Mouse (Mus musculus) hindbrain, postnatal 0 days (tissue): ENCODE results near the gene Plagl2. TPM values are rescaled to one million over a fixed set of nuclear protein-coding genes. Genes with fewer than 3 reads are reported as not detected.

Source experiments
- ATAC-seq: fragments of 200-750 bp; cut with Nextera tagmentation; 2 replicates; pipeline ENCODE4 v1.8.0; 2017; ENCODE audit warnings: mild to moderate bottlenecking, moderate TSS enrichment, moderate library complexity
- DNase-seq: peaks from one replicate; pipeline ENCODE4 v3.0.0-alpha.2; 2015; ENCODE audit warnings: low spot score
- H3K27ac ChIP-seq: fragments of 300-500 bp; sonication (generic); 2 replicates; pipeline ENCODE4 v1.5.1; 2014; ENCODE audit warnings: mild to moderate bottlenecking
- H3K27me3 ChIP-seq: fragments of 300-500 bp; sonication (generic); 2 replicates; pipeline ENCODE4 v1.6.1; 2014; ENCODE audit warnings: low read length, mixed read lengths; ENCODE audit not compliant: insufficient read depth
- H3K36me3 ChIP-seq: fragments of 300-500 bp; sonication (generic); 2 replicates; pipeline ENCODE4 v1.6.1; 2014; ENCODE audit warnings: low read length, mixed read lengths; ENCODE audit not compliant: insufficient read depth
- H3K4me1 ChIP-seq: fragments of 300-500 bp; sonication (generic); 2 replicates; pipeline ENCODE4 v1.6.1; 2014; ENCODE audit warnings: antibody characterized with exemption, low read length, mixed read lengths; ENCODE audit not compliant: insufficient read depth
- H3K4me2 ChIP-seq: fragments of 300-500 bp; sonication (generic); 2 replicates; pipeline ENCODE4 v1.6.1; 2014; ENCODE audit warnings: low read depth, mild to moderate bottlenecking, low read length, moderate library complexity, mixed read lengths
- H3K4me3 ChIP-seq: fragments of 300-500 bp; sonication (generic); 2 replicates; pipeline ENCODE4 v1.5.1; 2014; ENCODE audit warnings: low read length
- H3K9ac ChIP-seq: fragments of 300-500 bp; sonication (generic); replicated peaks from 2 replicates; pipeline ENCODE4 v1.6.1; 2014; ENCODE audit warnings: mild to moderate bottlenecking, low read length, moderate library complexity, mixed read lengths
- H3K9me3 ChIP-seq: fragments of 300-500 bp; sonication (generic); 2 replicates; pipeline ENCODE4 v1.6.1; 2016; ENCODE audit warnings: low read length, mixed read lengths
- CTCF ChIP-seq: IDR thresholded peaks from 2 replicates; pipeline ENCODE4 v1.5.1; 2016; ENCODE audit warnings: antibody characterized with exemption, control low read depth, low read depth
- WGBS: fragments of 180-500 bp; shearing (Covaris S2); extraction: QIAGEN DNeasy Blood & Tissue Kit; methylation state at CpG from one replicate; pipeline ENCODE4 v1.1.7; 2014; 5-methylcytosine and 5-hydroxymethylcytosine counted together
- polyA plus RNA-seq: library from polyadenylated mRNA; unstranded; fragments of >200 nt; fragmentation: Nextera tagmentation; extraction: Ambion mirVana; gene quantifications from 2 replicates; pipeline ENCODE4 v1.2.1, GENCODE M21; 2015
- total RNA-seq: library from RNA; depleted of rRNA; stranded (reverse); fragments of >200 nt; gene quantifications from 2 replicates; pipeline ENCODE4 v1.2.3, GENCODE M21; 2014

The Plagl2 gene
- total and polyA plus RNA-seq, 2 experiments from 2014 or later = 2.4 to 5.0 TPM

GRCm38 (mm10) chr2:153214771-153215259, 26.4 kb downstream of the Plagl2 start:
- Histone ChIP-seq H3K4me2 (no peak overlapping the region), H3K27ac (no peak overlapping the region), H3K9ac (no peak overlapping the region), H3K9me3 (no peaks in the 10 kb centered on the region), H3K4me3 (no peak overlapping the region), H3K4me1 (no peaks in the 10 kb centered on the region), H3K27me3 (no peaks in the 10 kb centered on the region), H3K36me3 (peaks cover 5% of the 10 kb centered on the region)
- ATAC-seq (no peak), DNase-seq (no peak)
- TF ChIP-seq CTCF = no peak
- WGBS = 79% methylated on average over 6 of the region's 6 CpGs

GRCm38 (mm10) chr2:153213351-153213750, 27.9 kb downstream of the Plagl2 start:
- no peaks in the 10 kb centered on the region for H3K4me1 ChIP-seq
- H3K27ac ChIP-seq = no peak overlapping the region
- no peak for TF ChIP-seq CTCF
- DNase-seq (no peak), ATAC-seq (no peak)
- no peak overlapping the region for H3K4me3 ChIP-seq
- H3K27me3 ChIP-seq = no peaks in the 10 kb centered on the region
- peaks cover 18% of the 10 kb centered on the region for H3K36me3 ChIP-seq
- no peak overlapping the region for H3K9ac ChIP-seq
- WGBS = 93% methylated on average over 4 of the region's 4 CpGs
- no peaks in the 10 kb centered on the region for H3K9me3 ChIP-seq
- no peak overlapping the region for H3K4me2 ChIP-seq

- H3K27me3 ChIP-seq = no peaks in the 10 kb centered on the region
- no peaks in the 10 kb centered on the region for H3K9me3 ChIP-seq
- H3K9ac ChIP-seq = no peak overlapping the region
- no peak for DNase-seq
- TF ChIP-seq CTCF = no peak
- peaks cover 33% of the 10 kb centered on the region for H3K36me3 ChIP-seq
- no peak overlapping the region for H3K4me2 ChIP-seq
- H3K27ac ChIP-seq = no peak overlapping the region
- no peak overlapping the region for H3K4me3 ChIP-seq
- no peak for ATAC-seq
- H3K4me1 ChIP-seq = no peaks in the 10 kb centered on the region
- 94% methylated on average over 5 of the region's 5 CpGs for WGBS
These were observed 29.8 kb downstream of the Plagl2 start for GRCm38 (mm10) chr2:153211451-153211850.

- H3K27ac ChIP-seq = no peak overlapping the region
- no peaks in the 10 kb centered on the region for H3K9me3 ChIP-seq
- no peaks in the 10 kb centered on the region for H3K27me3 ChIP-seq
- no peak overlapping the region for H3K4me3 ChIP-seq
- DNase-seq (no peak), ATAC-seq (no peak)
- no peak overlapping the region for H3K9ac ChIP-seq
- H3K4me2 ChIP-seq = no peak overlapping the region
- peaks cover 51% of the 10 kb centered on the region for H3K36me3 ChIP-seq
- no peak for TF ChIP-seq CTCF
- WGBS = 80% methylated on average over 5 of the region's 5 CpGs
- no peaks in the 10 kb centered on the region for H3K4me1 ChIP-seq
These were observed 31.9 kb downstream of the Plagl2 start for GRCm38 (mm10) chr2:153209286-153209685.

GRCm38 (mm10) chr2:153208149-153208548, 33.1 kb downstream of the Plagl2 start:
- ATAC-seq (no peak), DNase-seq (no peak)
- Histone ChIP-seq H3K36me3 (peaks cover 51% of the 10 kb centered on the region), H3K27ac (no peak overlapping the region), H3K4me2 (no peak overlapping the region), H3K4me1 (no peaks in the 10 kb centered on the region), H3K27me3 (no peaks in the 10 kb centered on the region), H3K9me3 (no peaks in the 10 kb centered on the region), H3K9ac (no peak overlapping the region), H3K4me3 (no peak overlapping the region)
- no peak for TF ChIP-seq CTCF
- 100% methylated on average over 2 of the region's 2 CpGs for WGBS

- no peak for DNase-seq
- no peak overlapping the region for H3K4me3 ChIP-seq
- H3K9ac ChIP-seq = no peak overlapping the region
- H3K36me3 ChIP-seq = peaks cover 50% of the 10 kb centered on the region
- WGBS = 64% methylated on average over 1 of the region's 1 CpGs
- no peaks in the 10 kb centered on the region for H3K9me3 ChIP-seq
- no peak overlapping the region for H3K4me2 ChIP-seq
- H3K4me1 ChIP-seq = no peaks in the 10 kb centered on the region
- no peak overlapping the region for H3K27ac ChIP-seq
- TF ChIP-seq CTCF = no peak
- H3K27me3 ChIP-seq = no peaks in the 10 kb centered on the region
- no peak for ATAC-seq
These were observed 38.5 kb downstream of the Plagl2 start for GRCm38 (mm10) chr2:153202766-153203165.

GRCm38 (mm10) chr2:153199114-153199513, 42.1 kb downstream of the Plagl2 start:
- H3K27ac ChIP-seq = no peak overlapping the region
- H3K4me2 ChIP-seq = no peak overlapping the region
- H3K27me3 ChIP-seq = no peaks in the 10 kb centered on the region
- H3K36me3 ChIP-seq = peaks cover 40% of the 10 kb centered on the region
- H3K9me3 ChIP-seq = no peaks in the 10 kb centered on the region
- DNase-seq = no peak
- H3K4me1 ChIP-seq = no peaks in the 10 kb centered on the region
- no peak for TF ChIP-seq CTCF
- no peak for ATAC-seq
- H3K9ac ChIP-seq = no peak overlapping the region
- H3K4me3 ChIP-seq = no peak overlapping the region
- WGBS = 89% methylated on average over 2 of the region's 2 CpGs
